Mouse (Mus musculus) brain, embryonic 14.5 days (tissue): Measurements from ENCODE around the gene 3110082I17Rik.

Experiments
- CTCF ChIP-seq: fragments of 200-500 bp; IDR thresholded peaks from 2 replicates; pipeline ENCODE4 v1.5.1; 2012; ENCODE audit warnings: inconsistent platforms, mild to moderate bottlenecking, moderate library complexity, borderline replicate concordance; ENCODE audit not compliant: insufficient read depth, insufficient read length; ENCODE audit errors: extremely low read depth
- POLR2A ChIP-seq: fragments of 200-500 bp; IDR thresholded peaks from 2 replicates; pipeline ENCODE4 v1.6.1; 2012; ENCODE audit warnings: mild to moderate bottlenecking, inconsistent platforms, borderline replicate concordance; ENCODE audit not compliant: poor library complexity, insufficient read depth, insufficient read length, severe bottlenecking; ENCODE audit errors: extremely low read depth

- TF ChIP-seq POLR2A (no peak), CTCF (no peak)
Measured at GRCm38 (mm10) chr5:139460384-139461067, at the start of gene 3110082I17Rik.
